Mouse (Mus musculus) ES-Bruce4 (cell line): ENCODE measurements around the gene Tekt2.

Experiments used
- CTCF ChIP-seq: IDR thresholded peaks from one replicate; pipeline ENCODE4 v1.8.1; 2011; ENCODE audit warnings: low read depth, low read length
- EP300 ChIP-seq: IDR thresholded peaks from 2 replicates; pipeline ENCODE4 v1.6.1; 2011; ENCODE audit warnings: low read depth, low read length; ENCODE audit not compliant: insufficient read depth
- POLR2A ChIP-seq: IDR thresholded peaks from one replicate; pipeline ENCODE4 v1.8.1; 2011; ENCODE audit warnings: low read length; ENCODE audit not compliant: insufficient read depth

GRCm38 (mm10) chr4:126283582-126283981 is 41.9 kb downstream of the Tekt2 start:
- TF ChIP-seq CTCF: no peak
- no peak for TF ChIP-seq POLR2A
- TF ChIP-seq EP300: no peak
